Mouse (Mus musculus): ENCODE data around the gene Mylk2.

The Mylk2 gene

DNA sequence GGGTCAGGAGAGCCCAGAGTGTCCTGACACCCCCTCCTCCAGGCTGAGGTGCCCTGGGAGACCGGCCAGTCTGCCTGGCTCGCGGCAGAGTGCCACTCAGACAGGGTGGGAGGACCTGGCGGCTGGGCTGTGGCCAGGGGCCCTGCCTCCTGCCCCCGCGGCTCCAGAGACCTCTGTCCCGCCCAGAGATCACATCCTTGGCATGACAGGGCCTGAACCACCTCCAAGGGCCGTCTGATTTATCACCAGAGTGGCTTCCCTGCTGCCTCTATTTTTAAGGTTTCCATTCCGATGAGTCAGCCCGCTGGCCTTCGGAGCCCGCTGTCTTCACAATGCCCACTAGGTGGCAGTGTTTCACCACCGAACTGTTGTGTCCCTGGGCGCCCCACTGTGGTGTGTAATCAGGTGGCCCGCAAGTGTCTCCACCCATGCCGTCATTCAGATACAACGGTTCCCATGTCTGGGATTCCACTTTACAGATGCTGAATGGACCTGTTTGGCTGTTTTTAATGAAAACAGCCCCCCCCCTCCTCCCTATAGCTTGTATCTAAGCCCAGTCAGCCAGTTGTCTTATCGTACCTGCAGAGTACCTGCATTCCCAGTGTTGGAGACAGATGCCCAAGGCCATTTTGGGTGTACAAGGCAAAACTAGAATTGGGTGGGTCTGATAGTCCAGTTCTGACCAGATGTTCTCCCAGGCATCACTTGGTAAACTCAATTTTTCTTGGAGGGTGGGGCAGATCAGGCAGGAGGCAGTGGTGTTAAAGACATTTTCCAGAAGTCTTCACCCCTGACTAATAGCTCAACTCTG is 3.4 kb downstream of the Mylk2 start:
- peak; percentile 96 to 97 for DNase-seq

GRCm38 (mm10) chr2:152915453-152915852 is 4.3 kb downstream of the Mylk2 start:
- no peak for DNase-seq

DNA sequence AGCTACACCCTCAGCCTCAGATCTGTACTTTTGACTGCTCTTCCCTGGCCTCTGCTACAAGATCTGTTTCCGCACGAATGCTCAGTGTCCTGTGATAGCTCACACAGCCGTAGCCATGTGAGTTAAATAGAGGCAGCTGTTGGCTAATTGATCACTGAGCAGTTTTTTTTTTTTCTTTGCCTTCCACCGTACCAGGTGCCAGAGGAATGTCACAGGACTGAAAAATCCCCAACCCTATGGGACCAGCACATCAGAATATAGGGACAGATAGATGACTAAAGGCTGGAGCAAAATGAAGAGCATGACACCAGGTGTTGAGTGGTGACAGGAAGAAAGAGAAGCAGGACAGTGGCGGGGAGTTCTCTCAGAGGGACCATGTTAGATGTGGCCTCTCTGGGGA is 5.0 kb downstream of the Mylk2 start:
- DNase-seq, result no peak

DNA sequence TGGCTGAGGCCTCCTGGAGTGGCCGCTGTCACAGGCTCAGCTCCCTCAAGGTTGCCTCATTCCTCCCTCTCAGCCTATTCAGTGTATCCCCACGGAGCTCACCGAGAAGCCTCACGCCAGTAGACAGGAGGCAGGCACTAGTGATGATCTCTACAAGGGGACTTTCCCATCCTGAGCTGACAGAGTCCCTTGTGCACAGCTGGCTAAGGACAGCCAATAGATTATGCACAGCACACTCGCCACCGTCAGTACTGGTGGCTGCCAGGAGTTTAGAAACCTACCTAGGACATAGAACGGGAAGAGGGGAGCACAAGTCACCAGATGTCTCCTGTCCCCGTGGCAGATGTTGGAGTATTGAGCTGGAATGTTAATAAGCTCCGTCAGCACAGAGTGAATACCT is 6.5 kb downstream of the Mylk2 start:
- DNase-seq, result no peak

DNA sequence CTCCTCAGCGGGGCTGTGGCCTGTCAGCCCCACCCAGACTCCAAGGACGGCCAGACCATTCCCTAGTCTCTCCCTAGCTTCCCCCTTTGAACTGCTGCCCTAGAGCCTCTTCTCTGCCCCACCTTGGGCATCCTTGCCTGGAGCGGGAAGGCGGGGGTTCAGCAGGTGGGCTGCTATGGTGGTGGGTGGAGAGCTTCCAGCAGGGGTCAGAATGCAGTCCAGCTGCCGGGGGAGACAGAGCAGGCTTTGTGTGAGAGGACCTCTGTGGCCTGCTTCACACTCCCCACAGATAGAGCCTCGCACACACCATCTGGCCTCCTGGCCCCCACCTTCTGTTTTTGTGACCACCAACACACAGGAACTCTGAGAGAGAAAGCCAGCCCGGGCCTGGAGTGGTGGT is 11.2 kb downstream of the Mylk2 start:
- peak in 1 of 2 experiments; percentile 46 for DNase-seq

- DNase-seq, result peak; percentile 63 to 68
Observed at GRCm38 (mm10) chr2:152923621-152924020, 12.5 kb downstream of the Mylk2 start.

- DNase-seq, result no peak
Observed at GRCm38 (mm10) chr2:152924128-152924527, 13.0 kb downstream of the Mylk2 start.

- DNase-seq, result no peak
Observed at GRCm38 (mm10) chr2:152924543-152924942, 13.4 kb downstream of the Mylk2 start.

DNA sequence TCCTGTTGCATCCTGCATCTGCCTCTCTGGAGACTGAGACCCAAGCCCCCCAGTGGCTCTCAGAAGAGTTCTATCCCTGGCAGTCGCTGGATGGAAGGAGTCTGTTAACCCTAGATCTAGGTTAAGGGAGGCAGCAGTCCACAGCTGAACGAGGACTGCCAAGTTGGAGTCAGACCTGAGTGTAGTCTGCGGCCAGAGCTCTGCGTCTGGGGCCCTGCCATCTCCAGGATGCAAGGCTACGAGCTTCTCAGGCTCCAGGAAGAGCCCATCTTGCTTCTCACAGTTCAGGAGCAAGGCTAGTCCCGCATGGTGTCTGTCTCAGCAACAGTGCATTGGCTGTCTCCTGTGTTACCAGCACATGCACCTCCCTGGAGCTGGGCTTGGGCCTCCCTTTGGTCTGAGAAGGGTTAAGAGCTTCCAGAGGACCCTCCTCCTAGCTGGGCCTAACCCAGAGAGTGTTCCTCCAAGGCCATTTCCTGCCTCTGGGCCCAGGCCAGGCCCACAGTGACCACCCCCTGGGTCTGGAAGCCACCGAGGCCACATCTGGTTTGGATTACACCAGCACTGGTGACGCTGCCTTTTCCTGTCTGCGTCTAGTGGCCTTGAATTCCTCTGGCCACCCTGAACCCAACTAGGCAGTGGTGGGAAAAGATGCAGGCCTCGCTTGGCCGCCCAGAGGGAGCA is 14.2 kb downstream of the Mylk2 start:
- DNase-seq, result no peak

GRCm38 (mm10) chr2:152926896-152927295 is 15.7 kb downstream of the Mylk2 start:
- DNase-seq, result no peak

GRCm38 (mm10) chr2:152927371-152927770 is 16.2 kb downstream of the Mylk2 start:
- no peak for DNase-seq

DNA sequence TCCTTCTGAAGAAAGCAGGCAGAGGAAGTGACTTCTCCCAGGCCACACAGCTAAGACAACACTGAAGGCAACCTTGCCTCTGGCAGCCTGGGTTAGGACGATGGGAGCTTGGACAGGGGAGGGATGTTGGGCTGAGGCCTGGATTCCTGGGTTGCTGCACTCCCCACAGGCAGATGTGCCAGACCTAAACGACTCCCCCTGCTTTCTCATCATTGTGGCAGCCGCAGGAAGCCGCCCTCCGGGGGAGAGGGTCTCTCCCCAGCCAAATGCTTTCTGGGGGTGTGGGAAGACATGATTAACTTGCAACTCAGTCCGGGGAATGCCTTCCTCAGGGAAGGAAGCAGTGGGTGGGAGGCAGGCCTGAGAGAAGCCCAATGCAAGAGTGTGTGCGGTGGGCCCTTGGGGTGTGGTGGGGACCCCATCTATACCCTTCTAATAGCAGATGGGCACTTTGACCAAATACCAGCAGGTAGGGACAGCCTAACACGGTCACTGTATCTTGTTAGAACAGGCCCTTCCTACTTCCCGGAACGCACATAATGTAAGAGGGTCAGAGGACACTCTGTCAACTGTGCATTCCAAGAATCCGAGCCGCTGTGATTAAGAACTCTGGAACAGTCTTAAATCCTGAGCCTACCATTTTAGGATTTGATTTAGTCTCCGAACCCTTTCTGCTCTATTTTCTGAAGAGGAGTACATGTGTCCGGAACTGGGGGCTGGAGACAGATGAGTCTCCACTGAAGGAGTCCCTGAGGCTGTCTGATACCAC is 17.3 kb downstream of the Mylk2 start:
- DNase-seq, result no peak

DNA sequence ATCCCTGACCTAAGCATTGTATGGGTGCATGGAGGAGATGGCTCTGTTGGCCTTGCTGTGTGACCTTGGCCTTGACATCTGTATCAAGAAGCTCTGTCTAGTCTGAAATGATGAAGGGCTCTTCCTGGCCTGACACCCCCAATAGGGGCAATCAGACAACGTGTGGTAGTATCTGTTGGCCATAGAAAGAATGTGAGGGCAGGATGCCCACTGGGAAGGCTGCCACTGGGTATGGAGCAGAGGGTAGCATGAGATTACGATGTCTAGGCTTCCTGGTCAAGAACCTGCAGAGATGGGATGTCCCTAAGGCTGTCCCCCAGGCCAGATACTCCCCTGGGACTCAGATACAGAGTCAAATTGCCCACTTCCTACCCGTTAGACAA is 17.8 kb downstream of the Mylk2 start:
- no peak for DNase-seq

DNA sequence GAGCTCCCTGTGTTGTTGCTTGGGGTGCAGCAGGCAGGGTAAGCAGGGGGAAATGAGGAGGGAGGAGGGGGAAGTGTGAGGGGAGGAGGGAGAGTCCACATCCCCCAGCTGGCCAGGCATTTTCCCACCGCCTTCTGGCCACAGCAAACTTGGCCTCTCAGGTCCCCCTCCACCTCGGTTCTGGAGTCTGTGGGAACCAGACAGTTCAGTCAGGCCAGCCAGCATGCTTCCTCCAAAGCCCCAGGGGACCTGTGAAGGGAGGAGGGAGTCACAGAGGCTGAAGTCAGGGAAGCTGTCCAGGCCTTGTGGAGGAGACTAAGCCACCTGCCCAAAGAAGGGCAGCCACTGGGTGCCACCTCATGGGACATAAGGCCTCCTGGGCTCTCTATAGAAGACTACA is 19.1 kb downstream of the Mylk2 start:
- DNase-seq, result no peak

- DNase-seq, result no peak
Observed at GRCm38 (mm10) chr2:152931456-152932160, 20.5 kb downstream of the Mylk2 start.

DNA sequence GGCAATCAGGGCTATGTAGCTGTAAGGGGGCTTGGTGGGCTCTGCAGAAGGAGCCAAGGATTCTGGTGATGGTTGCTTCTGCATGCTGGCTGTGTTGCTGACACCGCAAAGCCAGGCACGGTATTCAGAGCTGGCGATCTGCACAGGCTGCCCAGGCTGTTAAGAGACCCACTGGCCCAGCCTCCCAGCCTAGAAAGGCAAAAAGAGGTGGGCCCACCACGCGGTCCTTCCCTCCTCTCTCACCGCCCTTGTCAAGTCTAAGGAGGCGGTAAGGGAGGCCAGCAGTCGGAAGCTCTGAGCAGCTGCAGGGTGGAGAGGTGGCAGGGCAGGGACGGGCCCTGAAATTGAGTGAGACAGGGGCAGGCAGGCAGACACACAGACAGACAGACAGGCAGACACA is 21.9 kb downstream of the Mylk2 start, which contains the start of gene Foxs1:
Gene Foxs1 (minus strand): TSS at position 161 of the 400 bp plus-strand sequence.
- DNase-seq, result no peak

DNA sequence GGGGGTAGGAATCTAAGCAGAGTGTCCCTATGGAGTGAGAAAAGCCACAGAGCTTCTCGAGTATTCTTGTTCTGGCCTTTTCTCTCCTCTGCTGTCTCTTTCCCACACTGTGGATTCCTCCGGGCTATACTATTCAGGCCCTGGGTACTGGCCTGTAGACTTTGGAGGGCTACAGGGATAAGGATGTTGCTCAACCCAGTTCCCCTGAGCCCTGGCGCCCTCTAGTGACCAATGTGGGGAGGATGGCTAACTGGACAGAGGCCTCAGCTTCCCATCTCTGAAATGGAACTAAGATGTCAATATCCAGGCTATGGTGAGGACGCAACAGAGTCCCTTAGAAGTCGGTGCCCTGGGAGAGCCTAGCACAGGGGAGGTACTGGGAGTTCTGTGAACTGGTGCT is 22.5 kb downstream of the Mylk2 start:
- peak; percentile 65 to 80 for DNase-seq

GRCm38 (mm10) chr2:152939846-152940245 is 28.7 kb downstream of the Mylk2 start:
- peak; percentile 59 to 84 for DNase-seq

GRCm38 (mm10) chr2:152941106-152941505 is 30.0 kb downstream of the Mylk2 start:
- DNase-seq, result peak in 1 of 2 experiments; percentile 52

GRCm38 (mm10) chr2:152941776-152942175 is 30.6 kb downstream of the Mylk2 start:
- DNase-seq, result no peak

- no peak for DNase-seq
Observed at GRCm38 (mm10) chr2:152942898-152943515, 31.9 kb downstream of the Mylk2 start.

DNA sequence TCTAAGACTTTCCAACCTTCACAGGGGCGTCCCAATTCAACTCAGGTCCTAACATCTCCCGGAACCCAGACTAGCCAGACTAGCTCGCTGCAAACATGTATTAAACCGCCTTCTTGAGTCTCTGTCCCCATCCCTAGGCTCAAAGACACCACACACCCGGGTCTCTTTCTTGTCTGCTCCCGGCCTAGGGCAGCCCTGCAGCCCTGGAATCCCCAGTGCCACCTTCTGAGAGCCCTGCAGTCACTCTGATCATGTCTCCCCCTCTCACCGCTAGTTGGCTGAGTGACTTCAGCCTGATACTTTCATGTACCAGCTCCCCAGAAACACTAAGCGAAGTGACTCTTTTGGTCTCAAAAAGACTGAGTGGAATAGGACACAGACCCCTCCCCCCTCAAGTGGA is 32.4 kb downstream of the Mylk2 start:
- DNase-seq, result no peak

All from cerebellum, postnatal 14 days (tissue).